Mouse (Mus musculus) cerebellum, adult 18-20 months (tissue): Measurements from ENCODE around the gene Bcl2.

Experiments used
- DNase-seq, 2 experiments: peaks; one replicate each; pipeline ENCODE4 v3.0.0; 2021

The Bcl2 gene

GRCm38 (mm10) chr1:106582810-106583209, 131.3 kb downstream of the Bcl2 start:
- DNase-seq, result no peak

DNA sequence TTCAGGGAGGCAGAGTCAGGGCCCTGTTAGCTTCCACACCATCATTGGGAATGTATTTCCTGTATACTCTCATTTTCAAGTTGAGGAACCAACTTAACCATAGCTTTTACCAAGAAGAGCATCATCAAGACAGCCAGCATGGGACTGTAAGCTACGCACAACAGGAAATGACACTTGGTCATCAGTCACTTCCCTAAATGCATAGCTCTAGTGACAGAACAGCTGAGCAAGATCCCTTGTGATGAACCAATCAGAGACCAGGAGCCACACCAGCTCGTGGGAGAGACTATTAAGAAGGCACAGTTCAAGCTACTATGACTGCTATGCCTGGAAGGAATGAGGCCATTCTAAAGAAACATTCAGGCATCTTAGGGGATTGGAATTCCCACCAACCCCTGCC, 132.3 kb downstream of the Bcl2 start:
- DNase-seq, result no peak

DNA sequence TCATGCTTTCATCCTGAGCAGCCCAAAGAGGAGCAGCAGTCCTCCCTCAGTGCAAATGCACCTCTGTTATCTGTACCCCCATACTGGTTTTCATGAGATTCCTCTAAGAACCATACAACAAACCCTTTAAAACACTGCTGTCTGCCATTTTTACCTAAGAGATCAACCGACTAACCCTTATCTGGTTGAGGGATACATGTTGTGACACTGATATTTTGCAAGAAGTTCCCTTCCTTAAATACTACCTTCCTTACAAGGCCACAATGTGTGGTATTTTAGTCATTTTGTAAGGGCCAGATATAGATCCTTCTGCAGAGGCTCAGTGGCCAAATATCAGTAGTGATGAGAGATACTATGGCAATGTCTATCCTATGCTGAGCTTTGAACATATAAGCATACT, 134.3 kb downstream of the Bcl2 start:
- DNase-seq, result no peak

GRCm38 (mm10) chr1:106572506-106572905, 141.6 kb downstream of the Bcl2 start:
- no peak for DNase-seq

- no peak for DNase-seq
Measured at GRCm38 (mm10) chr1:106570870-106571269, 143.2 kb downstream of the Bcl2 start.

- no peak for DNase-seq
Measured at GRCm38 (mm10) chr1:106570366-106570765, 143.7 kb downstream of the Bcl2 start.

DNA sequence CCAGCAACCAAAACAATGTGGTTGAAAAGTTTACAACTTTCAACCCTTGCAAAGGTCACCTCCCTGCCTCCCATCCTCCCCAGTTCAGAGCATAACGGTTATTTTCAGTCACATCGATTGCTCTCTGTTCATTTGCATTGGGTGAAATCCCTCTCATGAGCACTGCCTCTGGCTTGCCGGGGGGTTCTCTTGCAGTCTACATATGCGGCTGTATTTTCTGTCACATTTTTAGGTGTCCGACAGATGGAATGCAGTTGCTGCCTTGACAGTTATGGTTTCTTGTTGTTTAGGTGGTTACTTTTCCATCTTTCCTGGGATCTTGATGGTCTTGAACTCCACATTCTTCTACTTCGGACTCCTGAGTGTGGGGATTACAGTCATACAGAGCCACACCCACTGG, 144.4 kb downstream of the Bcl2 start:
- DNase-seq, result no peak

DNA sequence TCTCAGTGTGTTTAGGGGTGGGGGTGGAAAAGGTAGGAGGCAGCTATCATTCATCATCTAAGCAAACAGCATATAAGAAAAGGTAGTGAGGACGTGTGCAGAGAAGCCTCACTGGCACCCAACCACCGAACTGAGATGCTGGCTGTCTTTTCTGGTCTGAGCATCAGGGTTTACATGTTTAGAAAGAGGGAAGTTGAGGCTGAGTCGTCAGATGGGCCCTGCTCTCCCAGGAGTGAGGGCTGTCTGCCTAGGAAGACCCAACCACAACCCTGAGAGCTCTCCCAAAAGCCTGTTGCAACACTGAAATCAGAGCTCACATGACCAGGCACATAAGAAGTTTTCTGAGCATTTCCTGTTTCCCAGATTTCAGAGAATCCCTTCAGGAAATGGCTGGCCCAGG, 145.2 kb downstream of the Bcl2 start:
- DNase-seq, result no peak

- DNase-seq, result no peak
Measured at GRCm38 (mm10) chr1:106567506-106567905, 146.6 kb downstream of the Bcl2 start.

- no peak for DNase-seq
Measured at GRCm38 (mm10) chr1:106566120-106567086, 147.7 kb downstream of the Bcl2 start.

GRCm38 (mm10) chr1:106565238-106565637, 148.8 kb downstream of the Bcl2 start:
- no peak for DNase-seq

GRCm38 (mm10) chr1:106564436-106564835, 149.6 kb downstream of the Bcl2 start:
- no peak for DNase-seq

DNA sequence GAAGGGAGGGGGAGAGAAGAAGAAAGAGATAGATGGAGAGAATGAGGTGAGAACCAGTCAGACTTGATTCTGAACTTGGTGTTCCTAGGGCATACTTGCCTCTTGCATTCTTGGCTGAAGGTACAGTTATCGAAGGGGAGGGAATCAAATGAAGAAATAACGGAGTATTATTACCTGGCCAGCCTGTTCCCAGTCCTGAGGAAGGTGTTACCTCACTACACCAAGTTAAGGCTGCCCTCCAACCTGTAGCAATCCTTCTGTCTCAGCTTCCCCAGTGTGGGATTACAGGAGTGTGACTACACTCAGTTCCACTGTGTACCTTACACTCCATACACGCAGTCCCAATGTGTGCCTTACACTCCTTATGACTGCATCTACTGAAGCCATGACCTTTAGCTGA, 151.3 kb downstream of the Bcl2 start:
- DNase-seq, result no peak

DNA sequence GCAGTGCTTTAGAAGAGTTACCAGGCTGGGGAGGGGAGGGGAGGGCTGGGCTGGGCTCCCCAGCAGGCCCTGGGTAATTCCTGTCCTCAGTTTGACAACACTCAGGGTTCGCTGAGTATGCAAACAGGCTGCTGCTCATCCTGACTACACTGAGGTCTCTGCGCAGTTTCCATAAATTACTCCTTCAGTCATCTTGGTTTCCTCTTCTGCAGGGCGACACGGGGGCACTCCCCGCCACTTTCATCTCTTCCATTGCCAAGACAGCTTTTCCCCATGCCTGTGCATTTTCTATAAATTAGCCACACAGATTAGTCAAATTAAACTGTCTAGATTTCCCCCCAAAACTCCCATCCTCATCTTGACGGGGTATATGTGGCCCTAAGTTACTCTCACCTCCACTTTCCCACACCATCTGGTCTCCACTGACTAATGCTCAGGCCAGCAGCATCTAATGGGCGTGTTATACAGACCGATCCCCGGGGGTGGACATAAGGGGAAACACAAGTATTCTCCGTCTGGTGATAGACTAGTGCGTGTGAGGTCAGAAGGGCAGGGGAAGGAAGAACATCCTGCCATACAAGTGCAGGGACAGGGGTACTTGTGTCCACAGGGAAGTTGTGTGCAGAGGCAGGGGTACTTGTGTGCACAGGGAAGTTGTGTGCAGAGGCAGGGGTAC, 152.9 kb downstream of the Bcl2 start:
- DNase-seq, result no peak

DNA sequence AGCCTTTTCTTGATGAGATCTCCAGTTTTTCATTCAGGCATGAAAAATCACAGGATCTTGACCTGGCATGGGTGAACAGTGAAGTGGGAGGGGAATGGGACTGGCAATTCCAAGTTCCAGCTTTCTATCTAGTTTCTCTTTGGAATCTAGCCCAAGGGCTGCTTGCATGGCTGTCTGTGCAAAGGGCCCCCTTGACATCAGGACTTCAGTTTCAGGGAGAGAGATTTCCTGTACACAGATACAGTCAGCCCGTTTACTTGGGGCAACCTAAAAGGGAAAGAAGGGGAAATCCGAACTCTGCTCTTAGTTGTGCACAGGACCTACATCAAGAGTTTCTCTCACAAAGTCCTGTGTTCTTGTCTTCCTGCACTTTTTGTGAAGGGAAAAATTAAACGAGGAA, 154.0 kb downstream of the Bcl2 start:
- no peak for DNase-seq

GRCm38 (mm10) chr1:106559116-106559605, 154.9 kb downstream of the Bcl2 start:
- no peak for DNase-seq

GRCm38 (mm10) chr1:106555498-106556168, 158.4 kb downstream of the Bcl2 start:
- DNase-seq, result no peak

DNA sequence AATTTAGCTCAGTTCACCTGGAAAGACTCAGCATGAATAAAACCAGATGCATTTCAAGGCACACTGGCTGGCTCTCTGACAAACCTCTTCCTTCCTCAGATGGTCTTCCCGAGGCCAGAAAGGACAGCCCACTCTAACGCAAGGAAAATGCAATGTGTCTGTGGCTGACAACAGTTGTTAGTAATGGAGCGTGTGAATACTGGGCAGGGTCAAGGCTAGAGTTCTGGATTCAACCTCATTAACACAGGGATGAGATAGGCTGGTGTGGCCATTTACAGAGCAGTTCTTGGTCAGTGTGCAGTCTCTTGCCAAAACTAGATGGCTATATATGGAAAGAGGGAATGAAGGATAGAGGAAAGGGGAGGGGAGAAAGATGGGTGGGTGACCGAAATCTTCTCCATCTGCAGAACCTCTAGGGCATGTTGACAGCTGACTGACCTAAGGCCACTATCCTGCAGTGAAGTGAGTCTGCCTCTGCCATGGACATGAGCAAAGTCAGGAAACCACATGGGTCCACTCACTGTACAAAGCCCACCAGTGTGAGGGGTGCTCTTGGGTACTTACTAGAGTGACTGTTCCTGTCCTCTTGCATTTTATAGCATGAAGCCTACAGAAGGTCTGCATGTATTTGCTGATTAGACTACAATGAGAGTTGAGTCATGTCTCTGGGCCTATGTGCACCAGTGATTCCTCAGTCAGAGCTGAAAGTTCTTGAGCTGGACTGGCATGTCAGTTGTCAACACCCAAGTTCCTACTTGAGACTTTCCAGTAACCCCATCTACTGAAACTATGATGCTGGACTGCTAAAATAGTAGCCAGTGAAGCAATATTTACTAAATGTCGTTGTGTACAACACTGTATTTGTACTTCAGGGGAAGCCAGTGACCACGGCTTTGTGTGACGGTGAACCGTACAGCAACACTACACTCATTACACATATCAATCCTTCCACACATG, 159.9 kb downstream of the Bcl2 start:
- DNase-seq, result no peak

DNA sequence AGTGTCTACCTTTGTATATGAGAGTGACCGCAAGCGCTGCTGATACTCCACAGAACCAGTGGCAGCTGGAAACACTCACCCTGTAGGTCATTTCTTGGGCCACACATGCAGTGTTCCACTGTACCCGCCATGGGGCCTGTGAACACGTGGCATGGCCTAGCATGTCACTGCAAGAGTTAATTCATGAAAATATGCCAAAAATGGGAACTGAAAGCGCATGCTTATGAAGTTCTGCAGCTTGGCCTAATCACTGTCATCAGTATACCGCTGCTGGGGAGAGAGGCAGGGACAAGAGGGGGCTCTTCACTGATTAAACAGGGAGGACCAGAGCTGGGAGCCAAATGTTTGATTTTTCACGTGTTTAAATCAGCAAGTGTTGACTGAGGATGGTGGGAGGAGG, 161.2 kb downstream of the Bcl2 start:
- DNase-seq, result no peak

DNA sequence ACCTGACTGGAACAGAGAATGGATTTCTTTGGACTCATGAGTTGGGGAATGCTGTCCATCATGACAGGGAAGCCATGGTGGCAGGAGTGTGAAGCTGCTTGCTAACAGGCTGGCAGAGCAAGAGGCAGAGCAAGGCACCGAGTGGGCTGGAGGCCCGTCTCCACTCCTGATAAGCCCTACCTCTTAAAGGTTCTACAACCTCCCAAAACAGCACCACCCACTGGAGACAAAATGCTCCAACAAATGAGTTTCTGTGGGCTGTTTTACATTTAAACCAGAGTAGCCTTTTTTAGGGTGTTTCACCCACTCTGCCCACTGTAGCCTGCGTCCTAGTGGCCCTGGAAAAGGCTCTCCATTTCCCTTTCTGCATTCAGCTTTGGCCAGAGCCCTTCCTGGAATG, 163.5 kb downstream of the Bcl2 start:
- DNase-seq, result no peak

DNA sequence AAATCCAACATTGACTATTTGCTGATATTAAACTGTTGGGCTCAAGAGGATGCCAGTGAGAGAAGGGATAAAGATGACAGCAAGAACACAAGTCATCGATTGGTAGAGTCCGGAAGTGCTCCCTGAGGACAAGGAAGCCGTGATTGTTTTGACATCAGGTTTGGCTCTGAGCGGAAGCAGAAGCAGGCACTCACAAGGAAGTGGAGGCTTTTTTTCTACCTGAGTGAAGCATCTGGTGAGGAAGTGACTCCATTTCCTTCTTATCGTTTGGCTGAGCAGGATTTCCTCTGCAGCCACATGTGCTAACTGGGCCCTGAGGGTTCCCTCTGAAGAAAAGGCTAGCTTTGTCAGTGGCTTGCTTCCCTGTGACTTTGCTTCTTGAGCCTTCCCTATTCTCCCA, 165.0 kb downstream of the Bcl2 start:
- no peak for DNase-seq
